Mouse (Mus musculus) liver, adult 2 months (tissue): ENCODE measurements around the gene Reep1. TPM values are rescaled to one million over a fixed set of nuclear protein-coding genes. Genes with fewer than 3 reads are reported as not detected.

Experiments used
- DNase-seq: peaks from one replicate; pipeline ENCODE4 v3.0.0-alpha.2; 2011; ENCODE audit warnings: low read depth, low spot score; ENCODE audit errors: extremely low read depth
- H3K27ac ChIP-seq: fragments of 200-500 bp; replicated peaks from 2 replicates; pipeline ENCODE4 v1.5.1; 2012; ENCODE audit warnings: low read depth, mild to moderate bottlenecking, control low read depth, inconsistent platforms, low read length; ENCODE audit not compliant: insufficient read depth
- H3K27me3 ChIP-seq: fragments of 200-500 bp; 2 replicates; pipeline ENCODE4 v1.6.1; 2012; ENCODE audit warnings: mild to moderate bottlenecking, moderate library complexity, low read length, inconsistent platforms; ENCODE audit not compliant: control insufficient read depth, insufficient read depth
- H3K36me3 ChIP-seq: fragments of 200-500 bp; 2 replicates; pipeline ENCODE4 v1.6.1; 2012; ENCODE audit warnings: low read length, inconsistent platforms; ENCODE audit not compliant: control insufficient read depth, insufficient read depth
- H3K4me1 ChIP-seq: fragments of 200-500 bp; 2 replicates; pipeline ENCODE4 v1.6.1; 2011; ENCODE audit warnings: low read length; ENCODE audit not compliant: control insufficient read depth, insufficient read depth
- H3K4me3 ChIP-seq: fragments of 200-500 bp; 2 replicates; pipeline ENCODE4 v1.5.1; 2011; ENCODE audit warnings: low read depth, mild to moderate bottlenecking, control low read depth, low read length, moderate library complexity; ENCODE audit not compliant: insufficient read depth
- H3K79me2 ChIP-seq: fragments of 200-500 bp; 2 replicates; pipeline ENCODE4 v1.6.1; 2012; ENCODE audit warnings: inconsistent platforms, mild to moderate bottlenecking, low read length, moderate library complexity; ENCODE audit not compliant: control insufficient read depth, insufficient read depth
- H3K9ac ChIP-seq: fragments of 200-500 bp; 2 replicates; pipeline ENCODE4 v1.6.1; 2012; ENCODE audit warnings: low read depth, mild to moderate bottlenecking, control low read depth, inconsistent platforms, low read length
- CTCF ChIP-seq: fragments of 200-500 bp; IDR thresholded peaks from 2 replicates; pipeline ENCODE4 v1.5.1; 2011; ENCODE audit warnings: low read depth, low read length, control low read depth
- POLR2A ChIP-seq: fragments of 200-500 bp; IDR thresholded peaks from 2 replicates; pipeline ENCODE4 v1.6.1; 2011; ENCODE audit warnings: low read length, control low read depth; ENCODE audit not compliant: insufficient read depth; ENCODE audit errors: extremely low read depth
- WGBS: fragments of 180-500 bp; shearing (Covaris S2); methylation state at CpG from one replicate; pipeline ENCODE4 v1.1.7; 2018; 5-methylcytosine and 5-hydroxymethylcytosine counted together
- polyA plus RNA-seq: library from polyadenylated mRNA; depleted of rRNA; stranded (reverse); fragments of >200 nt; gene quantifications from 2 replicates; pipeline ENCODE4 v1.2.3, GENCODE M21; 2012
- total RNA-seq: library from RNA; depleted of rRNA; stranded (reverse); fragments of >200 nt; gene quantifications from 2 replicates; pipeline ENCODE4 v1.2.3, GENCODE M21; 2014

Gene Reep1
- total and polyA plus RNA-seq, 2 experiments = 0.40 to 0.74 TPM

DNA sequence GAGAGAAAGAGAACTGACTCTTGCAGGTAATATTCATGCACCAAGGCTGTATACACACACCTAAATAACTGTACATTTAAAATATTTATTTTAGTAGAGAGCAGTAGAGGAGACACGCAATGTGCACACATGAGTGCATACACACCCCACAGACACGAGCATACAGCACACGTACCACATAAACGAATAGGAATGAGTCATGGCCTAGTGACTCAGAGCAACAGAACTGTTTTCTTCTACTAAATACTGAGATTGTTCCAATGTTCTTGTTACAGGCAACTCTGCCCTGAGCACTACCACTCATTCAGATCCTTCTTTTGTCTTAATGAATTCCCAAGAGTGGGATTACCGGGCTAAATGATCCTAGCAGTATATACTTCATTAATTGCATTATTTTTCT is 70.7 kb downstream of the Reep1 start:
- no peak for DNase-seq
- H3K27ac ChIP-seq = no peak overlapping the region
- no peaks in the 10 kb centered on the region for H3K27me3 ChIP-seq
- TF ChIP-seq CTCF (no peak), POLR2A (no peak)
- no peaks in the 10 kb centered on the region for H3K36me3 ChIP-seq
- no peaks in the 10 kb centered on the region for H3K79me2 ChIP-seq
- 94% methylated on average over 5 of the region's 5 CpGs for WGBS
- H3K9ac ChIP-seq = no peak overlapping the region
- H3K4me1 ChIP-seq = no peaks in the 10 kb centered on the region
- no peak overlapping the region for H3K4me3 ChIP-seq

DNA sequence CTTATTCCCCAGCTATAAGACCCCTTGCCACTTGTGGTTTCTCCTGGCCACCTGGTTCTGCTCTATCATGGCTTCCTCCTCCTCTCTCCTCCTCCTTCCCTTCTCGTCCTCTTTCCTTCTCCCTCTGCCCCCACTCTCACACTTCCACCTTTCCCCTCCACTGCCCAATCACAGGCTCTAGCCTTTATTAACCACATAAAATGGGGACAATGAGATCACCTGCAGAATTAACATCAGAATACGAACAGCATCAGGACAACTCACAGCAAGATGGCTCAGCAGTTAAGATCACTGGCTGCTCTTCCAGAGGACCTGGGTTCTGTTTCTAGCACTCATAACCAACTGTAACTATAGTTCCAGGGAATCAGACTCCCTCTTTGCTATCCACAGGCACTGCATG is 72.5 kb downstream of the Reep1 start:
- WGBS = 90% methylated on average over 2 of the region's 2 CpGs
- no peaks in the 10 kb centered on the region for H3K27me3 ChIP-seq
- H3K79me2 ChIP-seq = no peaks in the 10 kb centered on the region
- no peak overlapping the region for H3K4me3 ChIP-seq
- TF ChIP-seq POLR2A (no peak), CTCF (no peak)
- no peaks in the 10 kb centered on the region for H3K36me3 ChIP-seq
- H3K9ac ChIP-seq = no peak overlapping the region
- no peaks in the 10 kb centered on the region for H3K4me1 ChIP-seq
- no peak overlapping the region for H3K27ac ChIP-seq
- no peak for DNase-seq

DNA sequence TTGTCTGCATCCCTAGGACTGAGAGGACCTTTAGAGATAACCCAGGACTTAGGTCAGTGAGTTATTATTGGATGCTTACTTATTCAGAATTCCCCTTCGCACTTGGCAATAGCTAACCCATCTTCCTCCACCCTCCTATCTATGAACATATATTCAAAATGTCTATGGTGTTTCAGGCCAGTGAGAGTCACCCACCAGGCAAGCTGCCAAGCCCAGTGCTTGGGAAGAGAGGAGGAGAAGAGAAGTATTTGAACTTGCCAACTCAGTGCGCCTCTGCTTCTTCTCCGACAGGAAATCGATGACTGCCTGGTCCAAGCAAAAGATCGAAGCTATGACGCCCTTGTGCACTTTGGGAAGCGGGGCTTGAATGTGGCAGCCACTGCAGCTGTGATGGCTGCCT is 73.1 kb downstream of the Reep1 start:
- Histone ChIP-seq H3K27me3 (no peaks in the 10 kb centered on the region), H3K9ac (no peak overlapping the region), H3K4me1 (no peaks in the 10 kb centered on the region), H3K4me3 (no peak overlapping the region), H3K27ac (no peak overlapping the region), H3K79me2 (no peaks in the 10 kb centered on the region), H3K36me3 (no peaks in the 10 kb centered on the region)
- TF ChIP-seq CTCF = no peak
- no peak for TF ChIP-seq POLR2A
- no peak for DNase-seq
- 82% methylated on average over 7 of the region's 7 CpGs for WGBS

DNA sequence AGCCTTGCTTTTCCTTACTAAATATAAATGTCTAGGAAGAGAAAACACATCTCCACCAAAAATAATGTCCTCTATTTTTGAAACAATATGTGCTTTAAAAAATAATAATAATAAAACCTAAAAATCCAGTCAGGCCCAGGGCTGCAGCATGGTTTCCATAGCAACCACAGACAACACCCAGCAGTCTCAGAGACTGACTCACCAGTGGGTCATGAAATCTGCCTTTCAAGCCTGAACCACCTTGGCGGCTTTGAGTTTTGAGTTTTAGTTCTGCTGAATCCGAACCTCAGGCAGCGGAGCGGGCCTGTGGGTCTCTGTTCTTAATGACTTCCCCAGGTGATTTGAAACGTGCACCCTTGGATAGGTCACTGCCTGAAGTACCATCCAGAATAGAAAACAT is 75.8 kb downstream of the Reep1 start:
- WGBS = 97% methylated on average over 5 of the region's 5 CpGs

DNA sequence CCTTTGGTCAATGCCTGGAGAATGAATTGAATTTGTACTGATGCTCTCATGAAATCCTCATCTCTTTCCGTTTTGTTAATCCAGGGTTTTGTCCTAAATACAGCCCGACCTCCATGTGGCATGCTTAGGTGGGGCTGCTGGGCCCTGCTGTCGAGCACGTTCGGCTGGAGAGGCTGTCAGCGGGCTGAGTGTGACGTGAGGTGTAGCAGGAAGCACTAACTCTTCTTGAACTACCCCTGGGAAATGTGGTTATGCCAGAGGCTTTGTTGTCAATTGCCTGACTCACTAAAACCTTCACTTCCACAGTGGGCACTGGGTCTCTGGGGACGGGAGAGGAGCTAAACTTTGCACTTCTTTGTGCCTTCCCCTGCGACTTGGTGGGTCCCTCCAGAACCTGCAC is 81.0 kb downstream of the Reep1 start:
- Histone ChIP-seq H3K4me3 (no peak overlapping the region), H3K4me1 (no peaks in the 10 kb centered on the region), H3K27ac (no peak overlapping the region), H3K36me3 (no peaks in the 10 kb centered on the region), H3K9ac (no peak overlapping the region), H3K79me2 (no peaks in the 10 kb centered on the region), H3K27me3 (no peaks in the 10 kb centered on the region)
- no peak for TF ChIP-seq POLR2A
- TF ChIP-seq CTCF = no peak
- no peak for DNase-seq
- WGBS = 92% methylated on average over 9 of the region's 9 CpGs

More for the DNA sequence above, 75.8 kb downstream of the Reep1 start:
- Histone ChIP-seq H3K27me3 (no peaks in the 10 kb centered on the region), H3K79me2 (no peaks in the 10 kb centered on the region), H3K9ac (no peak overlapping the region), H3K36me3 (no peaks in the 10 kb centered on the region), H3K4me1 (no peaks in the 10 kb centered on the region), H3K27ac (no peak overlapping the region), H3K4me3 (no peak overlapping the region)
- DNase-seq = no peak
- no peak for TF ChIP-seq POLR2A
- TF ChIP-seq CTCF = no peak

DNA sequence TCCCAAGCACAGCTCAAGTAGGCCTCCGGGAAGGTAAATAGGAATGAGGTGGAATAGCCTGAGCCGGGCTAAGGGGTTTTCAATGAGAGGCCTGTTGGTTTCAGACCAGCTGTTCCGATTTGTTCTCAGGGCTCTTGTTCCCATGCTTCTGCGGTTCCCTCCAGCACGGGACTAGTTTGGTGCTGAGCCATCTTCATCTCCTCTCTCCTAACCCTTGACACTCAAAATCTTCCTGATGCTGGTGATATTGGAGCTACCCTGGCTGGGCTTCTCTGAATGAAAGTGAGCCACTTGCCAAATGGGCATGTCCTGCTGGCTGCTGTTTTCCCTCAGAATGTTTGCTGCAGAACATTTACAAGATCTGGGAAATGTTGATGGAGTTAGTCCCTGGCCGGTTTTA is 84.4 kb downstream of the Reep1 start:
- no peak overlapping the region for H3K27ac ChIP-seq
- H3K36me3 ChIP-seq = no peaks in the 10 kb centered on the region
- H3K4me1 ChIP-seq = no peaks in the 10 kb centered on the region
- WGBS = 90% methylated on average over 6 of the region's 6 CpGs
- no peak overlapping the region for H3K4me3 ChIP-seq
- H3K9ac ChIP-seq = no peak overlapping the region
- H3K27me3 ChIP-seq = no peaks in the 10 kb centered on the region
- no peaks in the 10 kb centered on the region for H3K79me2 ChIP-seq
- no peak for DNase-seq
- TF ChIP-seq POLR2A (no peak), CTCF (no peak)
